Mouse (Mus musculus) liver, adult 2 months (tissue): ENCODE measurements at regions not wholly inside any gene's neighbourhood (a gene's known extent, or its start where the extent isn't known, plus 50 kb on each side); places are given as distances from the start of the nearest gene placed in this dataset.

Experiments
- CTCF ChIP-seq: fragments of 200-500 bp; IDR thresholded peaks from 2 replicates; pipeline ENCODE4 v1.5.1; 2011; ENCODE audit warnings: low read depth, low read length, control low read depth
- POLR2A ChIP-seq: fragments of 200-500 bp; IDR thresholded peaks from 2 replicates; pipeline ENCODE4 v1.6.1; 2011; ENCODE audit warnings: low read length, control low read depth; ENCODE audit not compliant: insufficient read depth; ENCODE audit errors: extremely low read depth

GRCm38 (mm10) chr12:77543651-77544050, 305.7 kb downstream of the Fut8 start:
- TF ChIP-seq CTCF (no peak), POLR2A (no peak)
